Mouse (Mus musculus) gastrocnemius, postnatal 4 days (tissue): ENCODE results near the gene Rbl2. TPM values are rescaled to one million over a fixed set of nuclear protein-coding genes. Genes with fewer than 3 reads are reported as not detected.

Experiments
- DNase-seq, 2 experiments: peaks; one replicate each; pipeline ENCODE4 v3.0.0; 2021 to 2022; ENCODE audit warnings: low spot score in 2 of 2, mixed read lengths in 2 of 2
- total RNA-seq, 2 experiments: library from RNA; stranded (reverse); gene quantifications; 2 replicates each; pipeline ENCODE4 v1.2.3; 2021

The Rbl2 gene
- total RNA-seq, 2 experiments from 2014 or later, result 17.2 to 22.2 TPM

- DNase-seq, result no peak
Measured at GRCm38 (mm10) chr8:91159959-91160800, 90.3 kb downstream of the Rbl2 start.

DNA sequence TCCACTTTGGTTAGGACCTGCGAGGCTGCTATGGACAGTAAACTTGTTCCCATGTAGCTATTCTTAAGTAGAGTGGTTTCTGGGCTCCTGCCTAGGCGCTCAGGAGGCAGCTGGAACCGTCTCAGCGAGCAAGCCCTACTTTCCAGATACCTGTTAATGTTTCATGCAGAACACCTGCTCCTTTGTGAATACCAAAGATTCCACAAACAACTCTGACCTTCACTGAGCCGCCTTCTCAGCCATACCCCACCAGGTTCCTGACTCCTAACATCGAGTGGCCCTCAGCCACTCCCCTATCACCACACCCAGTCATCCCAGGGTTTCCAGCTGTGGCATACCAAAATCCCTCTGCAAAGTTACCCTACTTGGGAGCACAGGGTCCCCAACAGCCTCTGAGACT lies 100.3 kb downstream of the Rbl2 start:
- DNase-seq, result no peak

DNA sequence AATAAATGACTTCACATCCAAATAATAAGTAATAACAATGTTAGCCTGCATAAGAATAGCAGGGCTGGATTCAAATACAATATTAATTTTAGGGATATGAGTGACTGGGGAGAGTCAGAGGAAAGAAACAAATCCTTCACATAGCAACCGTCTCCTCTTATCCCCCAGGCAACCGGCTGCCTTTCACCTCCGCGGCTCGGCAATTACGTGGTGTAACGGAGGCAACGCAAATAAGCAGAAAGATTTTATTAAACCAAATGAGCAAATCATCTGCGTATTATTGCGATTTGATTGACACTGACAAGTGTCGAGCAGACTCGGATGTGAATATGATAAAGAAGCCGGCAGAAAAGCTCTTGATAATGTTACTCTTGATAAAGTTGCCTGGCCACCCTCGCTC lies 101.1 kb downstream of the Rbl2 start:
- no peak for DNase-seq

GRCm38 (mm10) chr8:91171605-91172004 lies 101.7 kb downstream of the Rbl2 start:
- no peak for DNase-seq

Other genes starting within 250 kb of the Rbl2 start
- 10 to 100 TPM; 49.8 to 57.6 TPM for gene Chd9, start 241.7 kb upstream of the Rbl2 start, total RNA-seq
- 10 to 100 TPM; 34.9 to 40.6 TPM for gene Aktip, start 129.9 kb downstream of the Rbl2 start, total RNA-seq
- gene Rpgrip1l, start 243.2 kb downstream of the Rbl2 start, total RNA-seq, result 1 to 10 TPM; 3.8 to 4.4 TPM
- gene Fto, start 243.5 kb downstream of the Rbl2 start, total RNA-seq, result 100 to 1,000 TPM; 153 to 154 TPM